Mouse (Mus musculus) lung, adult 10 weeks (tissue): ENCODE data around the gene Cchcr1. TPM values are rescaled to one million over a fixed set of nuclear protein-coding genes. Genes with fewer than 3 reads are reported as not detected.

ENCODE experiments used
- polyA plus RNA-seq: library from polyadenylated mRNA; stranded (reverse); fragments of 350-450 nt; fragmentation: Illumina TruSeq; extraction: RNeasy Lipid Tissue Mini Kit (QIAGEN cat#74804); gene quantifications from one replicate; pipeline ENCODE4 v1.2.3, GENCODE M21; 2014; ENCODE audit warnings: low read depth, low replicate concordance; ENCODE audit not compliant: insufficient read depth

The Cchcr1 gene
- 4.7 TPM for polyA plus RNA-seq

DNA sequence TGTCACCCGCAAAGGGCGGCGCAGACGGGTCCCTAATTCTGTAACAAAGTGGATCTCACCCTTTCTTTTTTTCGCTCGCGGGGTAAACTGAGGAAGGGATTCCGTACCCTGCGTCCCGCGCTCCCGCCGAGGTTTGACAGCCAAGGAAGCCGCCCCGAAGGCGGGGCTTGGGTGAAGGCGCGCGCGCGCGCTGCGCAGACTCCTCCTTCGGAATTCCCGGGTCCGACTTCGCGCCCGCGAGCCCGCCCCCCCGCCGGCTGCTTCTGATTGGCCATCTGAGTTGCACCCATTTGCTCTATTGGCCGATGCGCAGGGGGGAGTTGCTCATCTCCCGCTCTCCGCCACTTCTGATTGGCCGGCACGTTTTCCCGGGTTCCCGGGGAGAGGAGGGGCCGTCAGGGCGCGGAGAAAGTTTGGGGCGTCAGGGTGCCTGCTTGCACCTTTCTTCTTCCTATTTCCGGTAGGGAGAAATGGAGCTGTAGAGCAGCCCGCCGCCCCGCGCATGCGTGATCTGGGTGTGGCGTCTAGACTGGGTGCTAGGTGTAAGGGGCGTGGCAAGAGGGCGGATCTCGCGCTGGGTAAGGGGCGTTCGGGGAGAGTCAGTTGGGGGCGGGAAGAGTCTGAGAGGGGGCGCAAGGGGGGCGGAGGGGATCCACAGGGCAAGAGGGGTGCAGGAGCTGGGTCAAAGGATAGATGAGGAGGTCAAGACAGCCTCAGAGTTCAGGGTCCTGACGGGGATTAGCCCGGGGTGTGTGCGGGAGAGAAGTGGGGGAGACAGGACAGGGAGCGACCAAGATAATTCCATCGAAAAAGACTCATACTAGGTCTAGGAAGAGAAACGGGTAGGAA is at the start of gene Cchcr1, which contains the start of gene Tcf19:
Gene Cchcr1 (plus strand): TSS at position 449 of the 849 bp plus-strand sequence.
Gene Tcf19 (minus strand): TSS at position 173 of the 849 bp plus-strand sequence.

DNA sequence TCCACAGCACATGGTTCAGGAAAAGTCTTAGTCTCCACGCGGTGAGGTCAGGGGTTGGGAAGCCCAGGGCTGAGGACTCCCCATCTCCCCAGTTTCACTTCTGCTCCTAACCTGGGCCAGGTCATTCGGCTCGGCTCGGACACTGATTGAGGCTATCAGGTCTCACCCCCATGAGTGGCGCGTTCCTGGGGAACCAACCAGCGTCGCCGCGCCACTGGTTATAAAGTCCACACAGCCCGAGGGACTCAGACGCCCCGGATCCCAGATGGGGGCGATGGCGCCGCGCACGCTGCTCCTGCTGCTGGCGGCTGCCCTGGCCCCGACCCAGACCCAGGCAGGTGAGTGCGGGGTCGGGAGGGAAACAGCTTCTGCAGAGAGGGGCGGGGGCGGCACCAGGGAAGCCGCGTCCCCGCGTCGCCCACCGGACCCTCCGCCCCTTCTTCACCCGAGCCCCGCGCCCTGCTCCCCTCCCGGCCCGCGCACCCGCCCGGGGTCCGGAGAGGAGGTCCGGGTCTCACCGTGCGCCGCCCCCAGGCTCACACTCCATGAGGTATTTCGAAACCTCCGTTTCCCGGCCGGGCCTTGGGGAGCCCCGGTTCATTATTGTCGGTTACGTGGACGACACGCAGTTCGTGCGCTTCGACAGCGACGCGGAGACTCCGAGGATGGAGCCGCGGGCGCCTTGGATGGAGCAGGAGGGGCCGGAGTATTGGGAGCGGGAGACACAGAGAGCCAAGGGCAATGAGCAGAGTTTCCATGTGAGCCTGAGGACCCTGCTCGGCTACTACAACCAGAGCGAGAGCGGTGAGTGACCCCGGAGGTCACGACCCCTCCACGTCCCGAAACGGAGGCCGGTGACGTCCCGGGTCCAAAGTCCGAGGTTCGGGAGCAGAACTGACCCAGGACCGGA is 46.8 kb upstream of the Cchcr1 start, which contains the start of gene H2-Q10:
Gene H2-Q10 (plus strand): TSS at position 248 of the 910 bp plus-strand sequence.

DNA sequence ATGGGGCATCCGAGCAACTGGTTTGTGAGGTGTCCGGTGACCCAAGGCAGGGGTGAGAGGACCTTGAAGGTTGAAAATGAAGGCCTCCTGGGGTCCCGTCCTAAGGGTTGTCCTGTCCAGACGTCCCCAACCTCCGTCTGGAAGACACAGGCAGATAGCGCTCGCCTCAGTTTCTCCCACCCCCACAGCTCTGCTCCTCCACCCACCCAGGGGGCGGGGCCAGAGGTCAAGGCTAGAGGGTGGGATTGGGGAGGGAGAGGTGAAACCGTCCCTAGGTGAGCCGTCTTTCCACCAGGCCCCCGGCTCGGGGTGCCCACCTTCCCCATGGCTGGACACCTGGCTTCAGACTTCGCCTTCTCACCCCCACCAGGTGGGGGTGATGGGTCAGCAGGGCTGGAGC is 11.1 kb upstream of the Cchcr1 start, which contains the start of gene Pou5f1:
Gene Pou5f1 (plus strand): TSS at position 243 of the 400 bp plus-strand sequence.

DNA sequence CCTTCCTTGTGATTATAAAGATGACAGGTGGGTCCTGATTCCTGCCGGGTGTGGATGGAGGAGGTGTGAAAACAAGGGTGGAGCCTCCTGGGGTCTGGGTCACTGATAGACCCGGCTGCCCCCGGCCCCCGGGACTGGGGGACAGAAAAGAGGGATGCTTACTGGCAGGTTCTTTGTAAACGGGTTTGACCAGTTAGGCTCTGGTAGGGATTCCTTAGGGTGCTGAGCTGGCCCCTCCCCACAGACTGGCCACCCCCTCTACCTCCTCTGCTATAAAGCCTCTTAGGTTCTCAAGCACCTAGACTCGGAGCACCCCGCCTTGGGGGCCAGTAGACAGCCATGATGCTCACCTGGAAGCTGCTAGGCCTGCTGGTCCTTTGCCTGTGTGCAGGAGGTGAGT is 16.0 kb downstream of the Cchcr1 start, which contains the start of gene Psors1c2:
Gene Psors1c2 (plus strand): TSS at position 301 of the 400 bp plus-strand sequence.

DNA sequence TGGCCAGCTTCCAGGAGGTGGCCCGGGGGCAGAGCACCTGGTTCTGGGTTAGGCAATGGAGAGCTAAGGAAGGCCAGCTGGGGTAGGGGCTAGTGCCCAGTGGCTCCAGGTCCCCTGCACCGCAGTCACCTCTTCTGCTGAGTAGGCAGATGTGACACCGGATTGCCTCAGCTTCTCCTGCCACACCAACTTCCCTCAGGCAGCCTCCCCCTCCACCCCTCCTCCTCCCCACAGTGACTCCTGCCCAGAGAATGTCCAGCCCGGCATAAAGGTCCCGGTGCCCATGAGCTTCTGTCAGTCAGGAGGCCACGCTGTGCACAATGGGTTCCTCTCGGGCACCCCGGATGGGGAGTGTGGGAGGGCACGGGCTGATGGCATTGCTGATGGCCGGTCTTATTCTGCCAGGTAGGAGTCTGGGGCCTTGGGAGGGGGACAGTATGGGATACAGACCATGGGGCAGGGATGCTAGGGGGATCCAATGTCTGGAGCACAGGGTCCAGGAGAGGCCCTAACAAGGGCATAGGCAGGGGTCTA is 35.0 kb downstream of the Cchcr1 start, which contains the start of gene Cdsn:
Gene Cdsn (plus strand): TSS at position 248 of the 534 bp plus-strand sequence.

DNA sequence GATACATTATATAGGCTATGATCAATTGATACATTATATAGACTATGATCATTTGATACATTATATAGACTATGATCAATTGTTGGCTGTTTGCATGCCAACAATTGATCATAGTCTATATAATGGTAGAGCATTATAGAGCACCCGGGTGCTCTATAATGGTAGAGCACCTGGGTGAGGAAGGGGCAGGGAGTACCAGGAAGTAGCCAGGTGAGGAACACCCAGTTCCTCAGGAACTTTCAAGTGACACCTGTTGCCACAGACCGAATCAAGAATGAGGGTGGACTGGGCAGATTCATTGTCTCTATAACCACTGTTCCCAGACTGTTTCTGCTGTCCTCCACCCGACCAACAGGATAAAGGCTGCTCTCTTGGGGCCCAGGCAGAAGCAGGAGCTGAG is 50.2 kb downstream of the Cchcr1 start, which contains the start of gene 2300002M23Rik:
Gene 2300002M23Rik (plus strand): TSS at position 301 of the 400 bp plus-strand sequence.

Other genes starting within 250 kb of the Cchcr1 start
- 0.72 TPM for gene H2-Q1, start 196.7 kb upstream of the Cchcr1 start, polyA plus RNA-seq
- gene H2-Q2, start 174.9 kb upstream of the Cchcr1 start, polyA plus RNA-seq, result 8.2 TPM
- gene H2-Q4, start 137.5 kb upstream of the Cchcr1 start, polyA plus RNA-seq, result 102 TPM
- 56.1 TPM for gene H2-Q6, start 92.2 kb upstream of the Cchcr1 start, polyA plus RNA-seq
- gene H2-Q7, start 77.9 kb upstream of the Cchcr1 start, polyA plus RNA-seq, result 95.6 TPM
- 7.1 TPM for gene H2-Q10, start 47.0 kb upstream of the Cchcr1 start, polyA plus RNA-seq
- not detected for gene Pou5f1, start 11.1 kb upstream of the Cchcr1 start, polyA plus RNA-seq
- 4.4 TPM for gene Tcf19, start 276 bp upstream of the Cchcr1 start, polyA plus RNA-seq
- gene Psors1c2, start 16.1 kb downstream of the Cchcr1 start, polyA plus RNA-seq, result not detected
- gene Cdsn, start 35.0 kb downstream of the Cchcr1 start, polyA plus RNA-seq, result 0.30 TPM
- gene 2300002M23Rik, start 50.4 kb downstream of the Cchcr1 start, polyA plus RNA-seq, result not detected
- gene Sfta2, start 84.4 kb downstream of the Cchcr1 start, polyA plus RNA-seq, result 250 TPM
- not detected for gene Gm9573, start 109.5 kb downstream of the Cchcr1 start, polyA plus RNA-seq
- 0.20 TPM for gene Mucl3, start 126.6 kb downstream of the Cchcr1 start, polyA plus RNA-seq
- 8.7 TPM for gene Vars2, start 150.5 kb downstream of the Cchcr1 start, polyA plus RNA-seq
- gene Gtf2h4, start 156.6 kb downstream of the Cchcr1 start, polyA plus RNA-seq, result 16.5 TPM
- 18.8 TPM for gene Ddr1, start 187.5 kb downstream of the Cchcr1 start, polyA plus RNA-seq